Mouse (Mus musculus): ENCODE measurements around the gene Mrps26. TPM values are rescaled to one million over a fixed set of nuclear protein-coding genes. Genes with fewer than 3 reads are reported as not detected.

Gene Mrps26
- polyA plus RNA-seq, 1 experiment from 2014 or later: 150 TPM

Small RNAs within 50 kb of the gene (microRNA-seq; reads per million reads assigned to microRNA genes)
- not detected for gene Gm23876 (ENCODE audit: borderline number of aligned reads)

Other genes with a start within 250 kb of the Mrps26 start
- 4.8 and 4.9 TPM in 2 replicates for gene Cpxm1, start 166.2 kb upstream of the Mrps26 start, polyA plus RNA-seq (2015; fragmentation: Nextera tagmentation; extraction: Ambion mirVana)
- not detected in 2 replicates for gene Gm28372, start 158.5 kb upstream of the Mrps26 start, polyA plus RNA-seq (2015; fragmentation: Nextera tagmentation; extraction: Ambion mirVana)
- gene 1700020A23Rik, start 158.5 kb upstream of the Mrps26 start, polyA plus RNA-seq (2015; fragmentation: Nextera tagmentation; extraction: Ambion mirVana): not detected in 2 replicates
- gene Tmem239, start 157.3 kb upstream of the Mrps26 start, polyA plus RNA-seq (2015; fragmentation: Nextera tagmentation; extraction: Ambion mirVana): not detected in 2 replicates
- gene Vps16, start 139.4 kb upstream of the Mrps26 start, polyA plus RNA-seq (2015; fragmentation: Nextera tagmentation; extraction: Ambion mirVana): 97.7 and 101 TPM in 2 replicates
- gene Pced1a, start 139.0 kb upstream of the Mrps26 start, polyA plus RNA-seq (2015; fragmentation: Nextera tagmentation; extraction: Ambion mirVana): 6.5 and 8.0 TPM in 2 replicates
- 73.8 and 85.4 TPM in 2 replicates for gene Ptpra, start 113.5 kb upstream of the Mrps26 start, polyA plus RNA-seq (2015; fragmentation: Nextera tagmentation; extraction: Ambion mirVana)
- gene Oxt, start 12.4 kb downstream of the Mrps26 start, polyA plus RNA-seq (2015; fragmentation: Nextera tagmentation; extraction: Ambion mirVana): 0.55 and 1.3 TPM in 2 replicates
- gene Avp, start 18.8 kb downstream of the Mrps26 start, polyA plus RNA-seq (2015; fragmentation: Nextera tagmentation; extraction: Ambion mirVana): 1.6 and 2.7 TPM in 2 replicates
- 13.6 and 16.7 TPM in 2 replicates for gene Fastkd5, start 66.3 kb downstream of the Mrps26 start, polyA plus RNA-seq (2015; fragmentation: Nextera tagmentation; extraction: Ambion mirVana)
- 8.6 and 9.3 TPM in 2 replicates for gene Ubox5, start 66.3 kb downstream of the Mrps26 start, polyA plus RNA-seq (2015; fragmentation: Nextera tagmentation; extraction: Ambion mirVana)
- 0.55 and 0.58 TPM in 2 replicates for gene Lzts3, start 79.1 kb downstream of the Mrps26 start, polyA plus RNA-seq (2015; fragmentation: Nextera tagmentation; extraction: Ambion mirVana)
- gene Ddrgk1, start 100.9 kb downstream of the Mrps26 start, polyA plus RNA-seq (2015; fragmentation: Nextera tagmentation; extraction: Ambion mirVana): 59.0 and 61.4 TPM in 2 replicates
- 107 and 112 TPM in 2 replicates for gene Itpa, start 103.9 kb downstream of the Mrps26 start, polyA plus RNA-seq (2015; fragmentation: Nextera tagmentation; extraction: Ambion mirVana)
- 0.23 and 0.49 TPM in 2 replicates for gene Slc4a11, start 133.8 kb downstream of the Mrps26 start, polyA plus RNA-seq (2015; fragmentation: Nextera tagmentation; extraction: Ambion mirVana)